Mouse (Mus musculus): ENCODE measurements around the gene Trim38. TPM values are rescaled to one million over a fixed set of nuclear protein-coding genes. Genes with fewer than 3 reads are reported as not detected.

The Trim38 gene
- polyA plus RNA-seq, 1 experiment, result not detected

DNA sequence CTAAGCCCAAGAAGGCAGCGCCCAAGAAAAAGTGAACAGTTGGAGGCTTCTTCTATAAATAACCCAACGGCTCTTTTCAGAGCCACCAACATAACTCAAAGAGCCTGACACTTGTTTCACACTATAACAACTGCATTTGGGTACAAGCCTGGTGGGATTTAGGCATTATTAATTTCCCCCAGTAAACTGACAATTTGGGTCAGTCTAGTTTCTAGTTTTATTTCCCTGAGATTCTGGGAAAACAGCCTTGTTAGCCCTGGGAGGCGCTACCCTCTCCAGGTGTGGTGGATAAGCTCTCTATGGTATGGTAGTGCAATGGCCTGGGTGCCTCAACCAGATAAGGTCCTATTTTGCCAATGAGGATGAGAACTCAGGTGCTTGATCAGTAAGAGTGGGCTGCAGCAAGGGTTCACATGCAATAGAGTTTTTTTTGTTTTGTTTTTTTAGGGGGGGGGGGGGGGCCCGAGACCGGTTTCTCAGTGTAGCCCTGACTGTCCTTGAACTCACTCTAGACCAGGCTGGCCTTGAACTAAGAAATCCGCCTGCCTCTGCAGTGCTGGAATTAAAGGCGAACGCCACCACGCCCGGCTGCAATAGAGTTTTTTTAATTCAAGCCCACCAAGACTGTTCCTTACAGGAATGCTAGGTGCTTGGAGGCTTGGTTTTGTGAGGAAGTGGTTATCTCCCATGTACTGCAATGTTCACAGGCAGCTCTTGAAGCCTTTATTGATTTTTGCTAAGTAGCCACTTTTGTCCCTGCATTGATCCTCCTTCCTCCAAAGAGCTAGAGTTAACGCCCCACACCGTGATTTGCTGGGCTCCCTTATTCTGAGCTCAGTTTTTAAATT is 5.2 kb upstream of the Trim38 start:
- no peak for TF ChIP-seq GATA1 (IDR thresholded peaks at IDR 0.05; ENCODE audit: low read length)

DNA sequence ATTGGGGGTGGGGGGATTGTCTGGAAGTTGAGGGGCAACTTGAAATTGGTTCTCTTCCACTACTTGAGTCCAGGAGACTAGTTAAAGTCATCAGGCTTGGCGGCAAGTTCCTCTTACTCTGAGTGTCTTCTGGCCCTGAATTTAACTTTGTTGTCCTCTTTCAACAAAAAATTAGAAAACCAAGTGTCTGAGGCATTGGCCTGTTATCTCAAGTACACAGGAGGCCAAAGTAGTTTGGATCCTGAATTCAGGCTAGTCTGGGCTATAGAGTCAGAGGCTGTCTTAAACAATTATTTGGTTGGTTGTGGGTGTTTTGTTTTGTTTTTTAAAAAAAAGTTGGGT is 4.6 kb upstream of the Trim38 start:
- TF ChIP-seq GATA1 (IDR thresholded peaks at IDR 0.05; ENCODE audit: low read length), result no peak

DNA sequence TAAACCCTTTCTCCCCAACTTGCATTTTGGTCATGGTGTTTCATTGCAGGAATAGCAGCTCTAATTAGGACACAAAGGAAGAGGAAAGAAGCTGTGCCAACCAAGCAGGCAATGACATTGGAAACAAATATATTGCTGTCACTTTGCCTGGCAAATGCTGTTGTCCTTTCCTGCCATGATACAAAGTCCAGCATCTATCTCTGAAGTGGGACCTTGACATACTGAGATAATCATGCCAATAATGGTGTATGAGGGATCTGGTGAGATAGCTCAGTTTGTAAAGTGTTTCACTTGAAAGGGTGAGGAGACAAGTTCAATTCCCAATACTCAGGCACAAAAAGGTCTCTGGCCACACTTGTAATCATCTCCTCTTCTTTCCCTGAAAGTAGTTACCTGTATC is 2.9 kb upstream of the Trim38 start:
- no peak for TF ChIP-seq GATA1 (IDR thresholded peaks at IDR 0.05; ENCODE audit: low read length)

DNA sequence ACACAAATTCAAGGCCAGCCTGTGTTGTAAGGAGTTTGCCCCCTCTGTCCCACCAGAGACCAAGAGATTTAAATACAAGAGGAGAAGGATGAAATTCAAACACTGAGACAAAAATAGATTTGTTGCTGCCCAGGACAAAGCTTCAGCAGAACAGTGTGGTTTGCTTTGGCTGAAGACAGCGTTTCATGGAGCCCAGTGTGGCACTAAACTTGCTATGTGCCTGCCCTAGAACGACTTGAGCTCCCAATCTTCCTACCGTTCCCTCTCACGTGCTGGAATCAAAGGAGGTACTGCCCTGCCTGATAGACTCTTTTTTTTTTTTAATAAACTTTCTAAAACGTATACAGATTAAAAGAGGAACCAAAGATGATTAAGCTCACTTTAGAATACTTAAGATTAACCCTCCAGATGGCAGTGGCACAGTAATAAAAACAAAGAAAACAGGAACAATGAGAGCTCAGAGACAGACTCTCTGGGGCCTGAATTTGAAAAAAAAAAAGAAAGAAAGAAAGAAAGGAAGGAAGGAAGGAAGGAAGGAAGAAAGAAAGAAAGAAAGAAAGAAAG is 797 bp upstream of the Trim38 start:
- TF ChIP-seq GATA1 (IDR thresholded peaks at IDR 0.05; ENCODE audit: low read length), result no peak

DNA sequence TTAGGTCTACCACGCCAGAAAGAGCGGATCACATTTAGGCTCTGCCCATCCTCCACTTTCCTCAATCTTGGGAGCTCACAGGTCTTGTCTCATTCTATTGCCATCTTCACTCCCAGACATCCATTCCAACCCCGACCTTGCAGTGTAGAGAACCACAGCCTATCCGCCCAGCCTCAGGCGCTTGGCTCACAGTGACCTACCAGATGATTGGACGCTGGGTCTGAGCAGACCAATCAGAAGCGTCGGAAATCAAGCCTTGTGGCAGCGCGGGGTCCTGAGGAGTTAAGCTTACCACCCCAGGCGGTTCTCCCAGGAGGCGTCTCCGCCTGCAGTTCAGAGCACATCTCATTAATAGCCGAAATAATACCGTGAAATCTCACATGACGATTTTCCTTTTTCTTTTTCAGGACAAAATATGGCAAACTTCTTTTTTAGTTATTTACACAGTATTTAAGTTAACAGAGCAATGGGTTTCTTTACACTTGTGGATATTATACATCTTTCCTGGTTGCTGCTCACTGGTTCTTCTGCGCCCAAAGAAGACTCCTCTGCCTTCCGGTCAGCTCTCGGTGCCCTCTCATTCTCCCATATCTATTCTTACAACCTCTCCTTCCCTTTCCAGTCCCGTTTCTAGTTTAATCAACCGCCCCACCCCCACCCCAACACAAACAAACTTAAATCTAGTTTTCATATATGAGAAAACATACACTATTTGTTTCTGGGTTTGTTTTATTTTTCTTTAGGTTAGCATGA is 3.0 kb downstream of the Trim38 start:
- TF ChIP-seq GATA1 (IDR thresholded peaks at IDR 0.05; ENCODE audit: low read length), result no peak

DNA sequence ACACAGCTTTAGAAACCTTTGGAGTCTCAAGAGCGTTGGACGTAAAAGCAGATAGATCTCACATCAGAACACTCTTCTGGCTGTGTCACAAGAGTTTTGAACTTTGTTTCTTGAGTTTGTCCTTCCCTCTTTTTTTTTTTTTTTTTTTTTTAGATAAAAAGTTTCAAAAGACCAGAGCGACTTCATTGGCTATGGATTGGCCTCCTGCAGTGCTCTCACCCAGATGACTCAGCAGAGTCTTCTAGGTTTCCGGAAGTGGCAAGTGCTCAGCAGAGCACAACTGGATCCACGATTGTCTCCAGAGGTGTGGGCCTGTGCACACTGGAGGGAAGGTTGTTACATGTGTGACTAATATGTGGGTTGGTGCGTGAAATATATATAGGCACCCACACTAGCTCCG is 8.6 kb downstream of the Trim38 start:
- TF ChIP-seq GATA1 (IDR thresholded peaks at IDR 0.05; ENCODE audit: low read length), result no peak

- TF ChIP-seq GATA1 (IDR thresholded peaks at IDR 0.05; ENCODE audit: low read length), result no peak
These were observed 9.3 kb downstream of the Trim38 start for GRCm38 (mm10) chr13:23779025-23779424.

- TF ChIP-seq GATA1 (IDR thresholded peaks at IDR 0.05; ENCODE audit: low read length), result no peak
These were observed 22.8 kb downstream of the Trim38 start for GRCm38 (mm10) chr13:23792520-23792919.

DNA sequence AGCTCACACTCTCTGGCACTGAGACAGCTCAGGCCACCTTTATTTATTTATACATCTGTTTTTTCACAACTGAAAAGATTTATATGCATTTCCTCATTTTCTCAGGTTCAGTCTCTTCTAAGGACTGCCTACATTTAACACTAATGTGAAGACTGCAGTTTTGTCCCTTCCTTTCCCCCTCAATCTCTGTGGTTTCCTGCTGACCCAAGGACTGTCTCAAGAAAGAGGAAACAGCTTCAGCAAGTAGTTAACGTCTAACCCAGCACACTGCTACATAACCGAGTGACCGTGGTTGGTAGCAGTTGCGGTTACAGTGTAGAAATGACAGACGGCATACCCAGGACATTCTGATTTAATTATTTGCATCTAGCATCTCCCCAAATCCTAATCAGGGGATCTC is 29.7 kb downstream of the Trim38 start:
- no peak for TF ChIP-seq GATA1 (IDR thresholded peaks at IDR 0.05; ENCODE audit: low read length)

DNA sequence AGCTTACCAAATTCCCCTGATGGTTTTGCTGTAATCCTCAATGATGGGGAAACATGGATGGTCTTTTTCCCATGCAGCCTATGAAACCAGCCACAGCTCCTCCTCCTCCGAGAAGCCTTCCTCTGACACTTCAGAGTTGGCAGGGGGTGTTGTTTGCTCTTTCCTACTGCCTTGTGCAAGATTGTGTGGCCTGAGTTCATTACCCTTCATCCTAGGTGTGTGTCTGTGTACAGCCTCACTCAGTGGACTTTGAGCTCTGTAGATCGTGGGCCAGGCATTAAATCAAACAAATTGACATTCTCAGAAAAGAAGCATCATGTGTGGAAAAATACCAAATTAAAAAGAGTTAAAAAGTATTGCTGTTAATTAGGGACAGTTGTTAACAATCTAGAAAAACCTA is 34.8 kb downstream of the Trim38 start:
- no peak for TF ChIP-seq GATA1 (IDR thresholded peaks at IDR 0.05; ENCODE audit: low read length)

DNA sequence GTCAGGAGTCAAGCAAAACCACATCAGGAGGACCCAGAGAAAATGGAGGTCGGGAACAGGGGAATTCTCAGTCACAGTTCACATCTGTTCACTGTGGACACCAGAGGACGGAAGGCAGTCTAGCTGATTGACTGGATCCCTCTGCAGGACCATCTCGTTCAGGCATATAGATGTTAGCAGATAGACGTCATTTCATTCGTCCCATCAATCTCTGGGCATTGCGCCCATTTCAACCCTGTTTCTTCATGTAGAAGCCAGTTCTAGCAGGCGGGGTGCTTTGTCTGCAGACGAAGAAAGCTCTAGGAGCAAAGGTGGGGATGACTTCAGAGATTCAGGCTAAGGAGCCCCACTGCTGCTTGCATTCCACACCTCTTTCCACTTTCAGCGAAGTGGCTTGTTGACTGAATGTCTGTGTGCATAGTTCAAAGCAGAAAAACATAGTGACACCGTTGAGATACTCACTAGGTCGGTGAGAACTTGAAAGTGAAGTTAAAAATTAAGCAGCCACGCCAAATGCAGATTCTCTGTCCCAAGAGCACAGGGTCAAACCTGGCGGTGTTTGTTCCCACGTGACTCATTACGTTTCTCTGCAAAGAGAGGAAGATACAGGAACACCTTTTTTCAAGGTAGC is 36.8 kb downstream of the Trim38 start, which contains the start of gene Slc17a2:
Slc17a2 (plus strand) TSS at position 572 of the 631 bp plus-strand sequence.
- no peak for TF ChIP-seq GATA1 (IDR thresholded peaks at IDR 0.05; ENCODE audit: low read length)

- TF ChIP-seq GATA1 (IDR thresholded peaks at IDR 0.05; ENCODE audit: low read length), result no peak
These were observed 46.4 kb downstream of the Trim38 start for GRCm38 (mm10) chr13:23816148-23816547.

DNA sequence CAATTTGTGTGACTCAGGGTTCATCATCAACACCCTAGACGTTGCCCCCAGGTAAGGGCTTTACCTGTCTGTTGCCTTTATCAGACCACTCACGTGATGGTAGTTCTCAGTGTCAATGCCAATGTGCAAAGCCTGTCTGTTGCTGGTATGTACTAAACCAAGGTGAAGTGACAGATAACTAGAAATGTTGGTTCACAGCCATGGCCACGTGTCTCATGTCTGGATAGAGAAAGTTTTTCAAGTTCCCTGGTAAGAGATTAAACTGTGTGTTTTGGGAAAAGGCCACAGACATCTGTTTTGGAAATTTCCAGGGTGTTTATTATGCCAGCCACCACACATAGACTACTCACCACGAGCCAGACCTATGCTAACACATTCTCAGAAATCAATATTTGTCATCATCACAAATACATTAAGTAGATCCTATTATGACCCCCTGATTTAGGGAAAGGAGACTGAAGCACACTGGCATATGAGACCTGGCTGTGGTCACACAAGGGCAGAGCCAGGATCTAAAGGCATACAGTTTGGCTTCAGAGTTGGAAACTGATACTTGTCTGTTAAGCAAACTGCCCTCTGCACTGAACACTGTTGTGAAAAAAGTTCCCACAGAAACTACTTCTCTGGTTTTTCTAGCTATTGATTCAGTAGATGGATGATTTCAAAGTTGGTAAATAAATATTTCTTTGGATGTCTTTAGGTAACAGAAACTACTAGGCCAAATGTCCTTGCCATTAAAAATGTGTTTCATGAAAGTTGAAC is 50.6 kb downstream of the Trim38 start:
- no peak for TF ChIP-seq GATA1 (IDR thresholded peaks at IDR 0.05; ENCODE audit: low read length)

- TF ChIP-seq GATA1 (IDR thresholded peaks at IDR 0.05; ENCODE audit: low read length), result no peak
These were observed 52.5 kb downstream of the Trim38 start for GRCm38 (mm10) chr13:23822213-23822612.

DNA sequence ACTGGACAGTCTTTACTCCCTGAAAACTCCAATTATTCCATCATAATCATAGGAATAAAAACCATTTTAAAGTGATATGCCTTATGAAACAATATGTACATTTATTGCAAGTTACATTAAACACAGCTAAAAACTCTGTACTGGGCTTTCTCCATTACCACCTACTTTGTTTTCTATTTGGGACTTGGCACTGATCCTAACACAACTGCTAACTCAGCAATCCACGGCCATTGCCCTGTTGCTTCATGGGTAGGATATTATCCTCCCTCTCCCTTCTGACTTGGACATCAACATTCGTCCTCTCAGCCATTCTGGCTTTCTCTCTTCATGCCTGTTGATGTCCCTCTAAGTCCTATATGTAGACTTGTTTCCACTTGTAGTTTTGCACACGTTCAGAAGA is 56.9 kb downstream of the Trim38 start:
- no peak for TF ChIP-seq GATA1 (IDR thresholded peaks at IDR 0.05; ENCODE audit: low read length)

Measured in G1E-ER4 (cell line).